Mouse (Mus musculus) spleen, adult 2 months (tissue): ENCODE measurements at regions not wholly inside any gene's neighbourhood (a gene's known extent, or its start where the extent isn't known, plus 50 kb on each side); places are given as distances from the start of the nearest gene placed in this dataset.

Experiments used
- CTCF ChIP-seq: fragments of 200-500 bp; IDR thresholded peaks from 2 replicates; pipeline ENCODE4 v1.5.1; 2011; ENCODE audit warnings: mild to moderate bottlenecking, inconsistent platforms; ENCODE audit not compliant: insufficient read depth, insufficient read length, insufficient replicate concordance; ENCODE audit errors: extremely low read depth
- POLR2A ChIP-seq: fragments of 200-500 bp; IDR thresholded peaks from 2 replicates; pipeline ENCODE4 v1.6.1; 2011; ENCODE audit warnings: low read depth, low read length, inconsistent platforms

DNA sequence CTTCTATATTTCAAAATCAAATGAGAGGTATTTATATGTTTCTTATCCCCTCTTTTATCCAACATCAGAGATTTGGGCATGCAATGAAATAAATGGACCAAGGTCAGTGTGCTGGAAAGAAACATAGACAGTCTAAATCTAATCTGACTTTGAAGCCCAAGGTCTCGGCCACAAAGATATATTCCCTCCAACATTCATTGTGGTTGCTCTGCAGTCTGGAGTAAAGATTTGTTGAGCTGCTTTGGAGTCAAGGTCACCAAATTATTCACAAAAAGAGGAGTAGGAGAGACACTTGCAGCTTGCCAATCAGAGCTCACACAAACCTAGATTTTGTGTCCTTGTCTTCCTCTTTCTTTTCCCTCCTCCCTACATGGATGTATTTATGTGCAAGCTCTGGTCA lies 304.2 kb upstream of the Itga1 start:
- TF ChIP-seq CTCF (no peak), POLR2A (no peak)
